Mouse (Mus musculus) midbrain, postnatal 0 days (tissue): Measurements from ENCODE around the gene Phc2. TPM values are rescaled to one million over a fixed set of nuclear protein-coding genes. Genes with fewer than 3 reads are reported as not detected.

ENCODE experiments used
- ATAC-seq: fragments of 200-750 bp; cut with Nextera tagmentation; 2 replicates; pipeline ENCODE4 v1.8.0; 2017; ENCODE audit warnings: moderate number of reproducible peaks, mild to moderate bottlenecking, moderate TSS enrichment, moderate library complexity; ENCODE audit not compliant: low FRiP score
- DNase-seq: peaks from one replicate; pipeline ENCODE4 v3.0.0-alpha.2; 2015; ENCODE audit warnings: low spot score
- H3K27ac ChIP-seq: fragments of 300-500 bp; sonication (generic); 2 replicates; pipeline ENCODE4 v1.5.1; 2014; ENCODE audit warnings: low read depth, mild to moderate bottlenecking, low read length, mixed read lengths
- H3K27me3 ChIP-seq: fragments of 300-500 bp; sonication (generic); 2 replicates; pipeline ENCODE4 v1.6.1; 2014; ENCODE audit warnings: low read length, control low read depth, mixed read lengths; ENCODE audit not compliant: insufficient read depth
- H3K36me3 ChIP-seq: fragments of 300-500 bp; sonication (generic); 2 replicates; pipeline ENCODE4 v1.6.1; 2014; ENCODE audit warnings: low read length, control low read depth, mixed read lengths; ENCODE audit not compliant: insufficient read depth
- H3K4me1 ChIP-seq: fragments of 300-500 bp; sonication (generic); 2 replicates; pipeline ENCODE4 v1.6.1; 2014; ENCODE audit warnings: mild to moderate bottlenecking, control low read depth, antibody characterized with exemption, low read length, mixed read lengths; ENCODE audit not compliant: insufficient read depth
- H3K4me2 ChIP-seq: fragments of 300-500 bp; sonication (generic); 2 replicates; pipeline ENCODE4 v1.6.1; 2014; ENCODE audit warnings: low read depth, mild to moderate bottlenecking, low read length, mixed read lengths; ENCODE audit not compliant: poor library complexity, severe bottlenecking
- H3K4me3 ChIP-seq: fragments of 300-500 bp; sonication (generic); 2 replicates; pipeline ENCODE4 v1.5.1; 2014; ENCODE audit warnings: low read depth, mild to moderate bottlenecking, low read length, moderate library complexity
- H3K9ac ChIP-seq: fragments of 300-500 bp; sonication (generic); replicated peaks from 2 replicates; pipeline ENCODE4 v1.6.1; 2014; ENCODE audit warnings: mild to moderate bottlenecking, low read length, moderate library complexity, mixed read lengths; ENCODE audit not compliant: poor library complexity, severe bottlenecking
- H3K9me3 ChIP-seq: fragments of 300-500 bp; sonication (generic); 2 replicates; pipeline ENCODE4 v1.6.1; 2016; ENCODE audit warnings: low read length, control low read depth
- CTCF ChIP-seq: IDR thresholded peaks from 2 replicates; pipeline ENCODE4 v1.5.1; 2016; ENCODE audit warnings: antibody characterized with exemption, mild to moderate bottlenecking
- WGBS: fragments of 180-500 bp; shearing (Covaris S2); extraction: QIAGEN DNeasy Blood & Tissue Kit; methylation state at CpG from one replicate; pipeline ENCODE4 v1.1.7; 2014; 5-methylcytosine and 5-hydroxymethylcytosine counted together
- polyA plus RNA-seq: library from polyadenylated mRNA; unstranded; fragments of >200 nt; fragmentation: Nextera tagmentation; extraction: Ambion mirVana; gene quantifications from 2 replicates; pipeline ENCODE4 v1.2.1, GENCODE M21; 2015
- total RNA-seq: library from RNA; depleted of rRNA; stranded (reverse); fragments of >200 nt; gene quantifications from 2 replicates; pipeline ENCODE4 v1.2.3, GENCODE M21; 2014

Gene Phc2
- total and polyA plus RNA-seq, 2 experiments from 2014 or later = 34.8 to 64.3 TPM

- TF ChIP-seq CTCF = no peak
Measured at GRCm38 (mm10) chr4:128618963-128619362, 35.5 kb upstream of the Phc2 start.

GRCm38 (mm10) chr4:128620572-128620971 is 33.9 kb upstream of the Phc2 start:
- Histone ChIP-seq H3K36me3 (no peaks in the 10 kb centered on the region), H3K9ac (no peak overlapping the region), H3K4me1 (no peaks in the 10 kb centered on the region), H3K27me3 (no peaks in the 10 kb centered on the region), H3K27ac (no peak overlapping the region), H3K9me3 (no peaks in the 10 kb centered on the region), H3K4me2 (no peak overlapping the region), H3K4me3 (no peak overlapping the region)
- 86% methylated on average over 6 of the region's 6 CpGs for WGBS
- no peak for TF ChIP-seq CTCF
- ATAC-seq (no peak), DNase-seq (no peak)

More at GRCm38 (mm10) chr4:128618963-128619362, 35.5 kb upstream of the Phc2 start:
- Histone ChIP-seq H3K4me1 (no peaks in the 10 kb centered on the region), H3K9ac (no peak overlapping the region), H3K4me2 (no peak overlapping the region), H3K9me3 (no peaks in the 10 kb centered on the region), H3K27me3 (no peaks in the 10 kb centered on the region), H3K27ac (no peak overlapping the region), H3K4me3 (no peak overlapping the region), H3K36me3 (no peaks in the 10 kb centered on the region)
- no peak for ATAC-seq
- DNase-seq = no peak
- 71% methylated on average over 2 of the region's 2 CpGs for WGBS

DNA sequence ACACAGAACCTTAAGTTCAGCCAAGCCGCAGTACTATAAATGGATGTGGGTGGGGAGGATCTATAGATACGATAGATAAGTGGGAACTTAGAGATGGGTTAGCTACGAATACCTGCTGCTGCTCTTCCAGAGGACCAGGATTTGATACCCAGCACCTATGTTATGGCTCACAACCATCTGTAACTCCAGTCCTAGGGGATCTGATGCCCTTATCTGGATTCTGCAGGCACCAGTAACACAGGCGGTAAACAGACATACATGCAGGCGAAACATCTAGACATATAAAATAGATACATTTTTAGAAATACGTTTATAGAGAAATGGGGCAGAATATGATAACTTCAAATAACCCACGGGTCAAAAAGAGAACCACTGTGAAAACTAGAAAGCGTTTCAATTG is 33.4 kb upstream of the Phc2 start:
- Histone ChIP-seq H3K27me3 (no peaks in the 10 kb centered on the region), H3K9me3 (no peaks in the 10 kb centered on the region), H3K4me3 (no peak overlapping the region), H3K36me3 (no peaks in the 10 kb centered on the region), H3K4me1 (no peaks in the 10 kb centered on the region), H3K9ac (no peak overlapping the region), H3K4me2 (no peak overlapping the region), H3K27ac (no peak overlapping the region)
- no peak for TF ChIP-seq CTCF
- ATAC-seq (no peak), DNase-seq (no peak)
- 85% methylated on average over 8 of the region's 8 CpGs for WGBS

- DNase-seq = no peak
- no peak for TF ChIP-seq CTCF
- Histone ChIP-seq H3K4me2 (no peak overlapping the region), H3K4me3 (no peak overlapping the region), H3K36me3 (no peaks in the 10 kb centered on the region), H3K9ac (no peak overlapping the region), H3K27ac (no peak overlapping the region), H3K27me3 (no peaks in the 10 kb centered on the region), H3K4me1 (no peaks in the 10 kb centered on the region; the same call in 1 of the 2 replicates), H3K9me3 (no peaks in the 10 kb centered on the region)
- WGBS = 70% methylated on average over 7 of the region's 7 CpGs
- no peak for ATAC-seq
Measured at GRCm38 (mm10) chr4:128635451-128635850, 19.1 kb upstream of the Phc2 start.

- H3K4me3 ChIP-seq = no peak overlapping the region
- H3K9me3 ChIP-seq = no peaks in the 10 kb centered on the region
- DNase-seq (no peak), ATAC-seq (no peak)
- 63% methylated on average over 10 of the region's 10 CpGs for WGBS
- no peak overlapping the region for H3K9ac ChIP-seq
- no peak overlapping the region for H3K4me2 ChIP-seq
- no peak overlapping the region for H3K27ac ChIP-seq
- H3K4me1 ChIP-seq = no peaks in the 10 kb centered on the region; the same call in 1 of the 2 replicates
- no peaks in the 10 kb centered on the region for H3K27me3 ChIP-seq
- no peak for TF ChIP-seq CTCF
- no peaks in the 10 kb centered on the region for H3K36me3 ChIP-seq
Measured at GRCm38 (mm10) chr4:128635894-128636585, 18.5 kb upstream of the Phc2 start.

DNA sequence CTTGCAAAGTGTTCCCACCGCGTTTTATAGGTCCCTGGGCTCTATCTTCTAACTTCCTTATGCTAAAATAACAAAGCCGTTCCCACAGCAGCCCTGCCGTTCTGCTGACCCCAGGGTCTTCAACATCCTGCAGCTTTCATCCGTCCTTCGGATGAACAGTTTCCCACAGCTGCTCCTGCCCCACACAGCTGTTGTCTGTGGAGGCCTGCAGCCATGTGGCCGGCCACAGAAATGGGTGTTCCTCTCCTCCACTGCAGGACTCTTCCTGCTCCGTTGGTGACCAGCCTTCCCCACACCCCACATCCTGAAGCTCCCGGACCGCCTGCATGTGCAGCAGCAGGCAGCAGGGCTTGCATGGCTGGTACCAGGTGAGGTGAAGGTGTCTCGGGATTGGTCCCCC is 17.3 kb upstream of the Phc2 start:
- H3K4me1 ChIP-seq = no peaks in the 10 kb centered on the region; the same call in 1 of the 2 replicates
- H3K27ac ChIP-seq = no peak overlapping the region
- TF ChIP-seq CTCF = no peak
- no peak overlapping the region for H3K4me3 ChIP-seq
- ATAC-seq (no peak), DNase-seq (no peak)
- H3K9ac ChIP-seq = no peak overlapping the region
- H3K36me3 ChIP-seq = no peaks in the 10 kb centered on the region
- no peak overlapping the region for H3K4me2 ChIP-seq
- H3K9me3 ChIP-seq = no peaks in the 10 kb centered on the region
- no peaks in the 10 kb centered on the region for H3K27me3 ChIP-seq
- 56% methylated on average over 11 of the region's 11 CpGs for WGBS
